Mouse (Mus musculus) adrenal gland, adult 2 months (tissue): ENCODE measurements around the gene Lrrc63. TPM values are rescaled to one million over a fixed set of nuclear protein-coding genes. Genes with fewer than 3 reads are reported as not detected.

ENCODE experiments used
- polyA plus RNA-seq: library from polyadenylated mRNA; depleted of rRNA; stranded (reverse); fragments of >200 nt; gene quantifications from 2 replicates; pipeline ENCODE4 v1.2.3, GENCODE M21; 2012; rRNA removed
- total RNA-seq, 2 experiments: library from RNA; stranded (reverse); gene quantifications; 2 replicates each; pipeline ENCODE4 v1.2.3; 2021

Lrrc63 gene
- total and polyA plus RNA-seq, 3 experiments = not detected

Other genes with a start within 250 kb of the Lrrc63 start
- gene Lrch1, start 183.0 kb downstream of the Lrrc63 start, total RNA-seq = 10 to 100 TPM; 10.8 to 15.0 TPM
- gene Lrch1, start 183.0 kb downstream of the Lrrc63 start, polyA plus RNA-seq = 4.7 and 5.3 TPM in 2 replicates
- 1 to 10 TPM in 1 of 2 experiments, under 1 TPM in 1; 0.32 to 4.1 TPM for gene Rubcnl, start 114.9 kb downstream of the Lrrc63 start, total RNA-seq
- gene Rubcnl, start 114.9 kb downstream of the Lrrc63 start, polyA plus RNA-seq = 0.12 and 0.91 TPM in 2 replicates
- 10 to 100 TPM; 17.1 to 29.1 TPM for gene Lcp1, start 220 bp upstream of the Lrrc63 start, total RNA-seq
- 1.2 and 1.4 TPM in 2 replicates for gene Lcp1, start 220 bp upstream of the Lrrc63 start, polyA plus RNA-seq
- gene Cpb2, start 111.4 kb upstream of the Lrrc63 start, total RNA-seq = 1 to 10 TPM in 1 of 2 experiments, not detected in 1; 1.3 TPM
- gene Cpb2, start 111.4 kb upstream of the Lrrc63 start, polyA plus RNA-seq = not detected in 2 replicates
- 10 to 100 TPM; 27.5 to 32.2 TPM for gene Zc3h13, start 153.5 kb upstream of the Lrrc63 start, total RNA-seq
- 8.0 and 10.5 TPM in 2 replicates for gene Zc3h13, start 153.5 kb upstream of the Lrrc63 start, polyA plus RNA-seq